Mouse (Mus musculus) bone marrow, adult 2 months (tissue): Measurements from ENCODE around the gene Heatr5a. TPM values are rescaled to one million over a fixed set of nuclear protein-coding genes. Genes with fewer than 3 reads are reported as not detected.

Experiments
- H3K27ac ChIP-seq: fragments of 200-500 bp; 2 replicates; pipeline ENCODE4 v1.5.1; 2012; ENCODE audit warnings: low read depth, mild to moderate bottlenecking, control low read depth, inconsistent platforms, low read length; ENCODE audit not compliant: control insufficient read depth, poor library complexity, insufficient read depth
- H3K4me1 ChIP-seq: fragments of 200-500 bp; 2 replicates; pipeline ENCODE4 v1.6.1; 2011; ENCODE audit warnings: low read length; ENCODE audit not compliant: control insufficient read depth, insufficient read depth
- H3K4me3 ChIP-seq: fragments of 200-500 bp; replicated peaks from 2 replicates; pipeline ENCODE3; 2011; ENCODE audit warnings: mild to moderate bottlenecking, low read depth, low read length, control low read depth; ENCODE audit not compliant: control insufficient read depth
- CTCF ChIP-seq: fragments of 200-500 bp; IDR thresholded peaks from 2 replicates; pipeline ENCODE4 v1.5.1; 2011; ENCODE audit warnings: low read length, control low read depth; ENCODE audit not compliant: control insufficient read depth, insufficient read depth
- POLR2A ChIP-seq: fragments of 200-500 bp; IDR thresholded peaks from 2 replicates; pipeline ENCODE4 v1.6.1; 2011; ENCODE audit warnings: low read depth, mild to moderate bottlenecking, control low read depth, low read length, borderline replicate concordance; ENCODE audit not compliant: control insufficient read depth
- WGBS: fragments of 180-500 bp; shearing (Covaris S2); methylation state at CpG from one replicate; pipeline ENCODE4 v1.1.7; 2018; 5-methylcytosine and 5-hydroxymethylcytosine counted together
- polyA plus RNA-seq: library from polyadenylated mRNA; stranded (reverse); fragments of >200 nt; gene quantifications from 2 replicates; pipeline ENCODE4 v1.2.4, GENCODE M21; 2011; ENCODE audit warnings: low replicate concordance; ENCODE audit not compliant: missing spikeins, insufficient read depth, insufficient read length

Heatr5a gene
- polyA plus RNA-seq, 1 experiment = 20.5 TPM

DNA sequence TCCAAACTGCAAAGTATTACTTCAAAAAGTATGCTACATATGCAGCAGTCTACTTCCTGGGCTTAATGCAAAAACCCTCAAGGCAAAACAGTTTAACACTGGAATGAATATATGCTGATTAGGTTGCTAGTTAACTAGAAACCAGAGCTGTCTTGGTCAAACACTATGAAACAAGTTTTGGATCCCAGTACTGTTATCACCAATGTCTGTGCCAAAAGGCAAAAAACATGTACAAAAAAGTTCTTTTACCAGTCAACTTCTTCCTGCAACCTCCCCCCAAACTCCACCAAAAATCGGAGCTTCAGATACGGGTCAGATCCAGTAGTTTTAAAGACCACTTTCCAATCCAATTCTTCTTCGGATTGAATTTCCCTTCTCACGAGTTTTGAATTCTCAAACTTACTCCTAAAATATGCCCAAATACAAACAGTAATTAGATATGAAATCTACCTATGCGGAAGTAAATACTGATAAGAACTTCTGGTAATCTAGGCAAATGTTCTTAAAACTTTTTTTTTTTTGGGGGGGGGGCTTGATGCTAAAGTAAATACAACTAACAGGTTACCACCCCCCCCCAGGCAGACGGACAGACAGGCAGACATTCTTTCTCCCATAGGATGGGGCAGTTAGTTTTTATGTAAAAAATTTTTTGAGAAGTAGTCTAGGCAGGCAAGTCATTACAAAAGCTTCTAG, 143.0 kb downstream of the Heatr5a start:
- peak overlapping the region; percentile 100 for H3K27ac ChIP-seq

More for the DNA sequence above, 143.0 kb downstream of the Heatr5a start:
- no peak for TF ChIP-seq POLR2A
- TF ChIP-seq CTCF = no peak
- Histone ChIP-seq H3K4me3 (peak overlapping the region; percentile 96), H3K4me1 (peaks cover 2% of the 10 kb centered on the region)
- WGBS = 4% methylated on average over 6 of the region's 6 CpGs

Other genes starting within 250 kb of the Heatr5a start
- gene Hectd1, start 141.8 kb downstream of the Heatr5a start, polyA plus RNA-seq = 20.1 and 31.2 TPM in 2 replicates
- 7.0 and 12.1 TPM in 2 replicates for gene Dtd2, start 35.2 kb upstream of the Heatr5a start, polyA plus RNA-seq
- gene Gpr33, start 56.7 kb upstream of the Heatr5a start, polyA plus RNA-seq = not detected in 2 replicates
- gene Nubpl, start 126.4 kb upstream of the Heatr5a start, polyA plus RNA-seq = 0.36 and 2.6 TPM in 2 replicates